In the genomic region with DNA sequence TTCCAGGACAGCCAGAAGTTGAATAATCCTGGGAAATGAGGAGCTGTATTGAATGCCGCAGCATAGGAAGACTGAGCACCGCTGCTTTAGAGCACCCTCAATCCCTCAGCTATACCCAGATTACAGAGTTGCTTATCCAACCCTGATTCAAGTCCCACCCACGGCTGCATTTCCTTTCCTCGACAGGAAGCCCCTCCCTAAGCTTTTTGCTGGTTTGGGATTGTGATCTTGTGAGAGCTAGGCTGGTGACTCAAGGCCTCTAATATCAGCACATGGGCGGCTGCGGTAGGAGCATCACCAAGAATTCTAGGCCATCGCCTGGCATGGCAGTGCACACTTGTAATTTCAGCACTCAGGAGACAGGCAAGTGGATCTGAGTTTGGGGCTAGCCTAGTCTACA, we compare ENCODE assay signal across 13 mouse cellular contexts. TPM values are rescaled to one million over a fixed set of nuclear protein-coding genes. Genes with fewer than 3 reads are reported as not detected.
DNase-seq lines count a peak whose midpoint lies in the region; ATAC-seq and TF ChIP-seq lines count a peak whose summit lies in the region.
"Had no signal": no experiment of that assay in that cellular context is flagged by ENCODE, and none has a peak within 500 bp of the region (broad histone marks: within the 10 kb centered on the region; RNA-seq: fewer than 3 reads in every experiment).

No protein-coding gene starts in this region.

- no peak for ATAC-seq in lung, postnatal 0 days
- ATAC-seq in hindbrain, embryonic 16.5 days, result no peak
- ATAC-seq: Patski had no signal

- in situ Hi-C loops in ES-E14 (cut with MboI; ENCODE audit: low sequenced_read_pairs in 2 of 2, unreplicated experiment in 2 of 2), result no loop called here

- peak overlapping the region in 1 of 2 experiments; percentile 47; a peak in 2 of 4 replicates for H3K4me3 ChIP-seq in ES-E14 (ENCODE audit: insufficient read depth in 1 of 2, low read depth in 1 of 2, low read length in 2 of 2, poor library complexity in 1 of 2, severe bottlenecking in 1 of 2)
- no peak overlapping the region for H3K4me3 ChIP-seq in lung, postnatal 0 days (ENCODE audit: low read depth, low read length)
- no peak overlapping the region for H3K4me3 ChIP-seq in hindbrain, embryonic 16.5 days (ENCODE audit: low read length)
- H3K4me3 ChIP-seq: heart, embryonic 13.5 days had no signal

- peak overlapping the region; percentile 51; the same call in 1 of the 2 replicates for H3K27ac ChIP-seq in ES-E14 (ENCODE audit: insufficient read depth, low read depth, low read length, poor library complexity, severe bottlenecking)
- H3K27ac ChIP-seq in lung, postnatal 0 days (ENCODE audit: low read length), result peak overlapping the region; percentile 35; the same call in 1 of the 2 replicates
- H3K27ac ChIP-seq in hindbrain, embryonic 16.5 days (ENCODE audit: low read depth, low read length), result no peak overlapping the region
- H3K27ac ChIP-seq: heart, embryonic 13.5 days had no signal

- TF ChIP-seq EP300 in lung, postnatal 0 days (IDR thresholded peaks at IDR 0.05), result peak; percentile 64

- 67% methylated on average over 7 of the region's 7 CpGs for WGBS in lung, postnatal 0 days
- WGBS in hindbrain, embryonic 16.5 days, result 91% methylated on average over 7 of the region's 7 CpGs

- DNase-seq in adrenal gland, adult 2 months, result peak; percentile 52
- DNase-seq in adrenal gland, postnatal 10 days, result no peak
- DNase-seq in kidney, adult 11 months, result peak; percentile 58
- no peak for DNase-seq in kidney, adult 9 months
- DNase-seq in ES-E14 (ENCODE audit: low read depth, low spot score), result no peak
- peak; percentile 48 for DNase-seq in lung, postnatal 0 days (ENCODE audit: low spot score)
- no peak for DNase-seq in layer of hippocampus, adult 8-10 months (ENCODE audit: low spot score in 2 of 2)
- DNase-seq: right cerebral cortex, postnatal 14 days; thymus, postnatal 25 days had no signal

- no peak overlapping the region for H3K4me2 ChIP-seq in lung, postnatal 0 days (replicated peaks; ENCODE audit: low read depth, low read length)
- H3K4me2 ChIP-seq in hindbrain, embryonic 16.5 days (ENCODE audit: low read length), result no peak overlapping the region
- H3K4me2 ChIP-seq: heart, embryonic 13.5 days had no signal

- TF ChIP-seq CTCF in lung, postnatal 0 days (IDR thresholded peaks at IDR 0.05), result no peak

- H3K4me1 ChIP-seq in ES-E14 (ENCODE audit: control insufficient read depth in 2 of 2, insufficient read depth in 2 of 2, low read length in 2 of 2, poor library complexity in 1 of 2), result peaks cover 2 to 18% of the 10 kb centered on the region in 2 experiments; a peak in 3 of 4 replicates
- H3K4me1 ChIP-seq in lung, postnatal 0 days (ENCODE audit: insufficient read depth, low read depth, low read length), result peaks cover 19% of the 10 kb centered on the region; the same call in 1 of the 2 replicates
- peaks cover 13% of the 10 kb centered on the region for H3K4me1 ChIP-seq in hindbrain, embryonic 16.5 days (ENCODE audit: control insufficient read depth, insufficient read depth, low read depth, low read length)

- H3K9me3 ChIP-seq in ES-E14 (ENCODE audit: control insufficient read depth, insufficient read depth, low read depth, low read length), result no peaks in the 10 kb centered on the region
- H3K9me3 ChIP-seq in lung, postnatal 0 days (ENCODE audit: low read length), result no peaks in the 10 kb centered on the region
- H3K9me3 ChIP-seq in hindbrain, embryonic 16.5 days (ENCODE audit: control insufficient read depth, low read length), result no peaks in the 10 kb centered on the region
- H3K9me3 ChIP-seq: heart, embryonic 13.5 days had no signal

- peaks cover 12% of the 10 kb centered on the region for H3K36me3 ChIP-seq in ES-E14 (ENCODE audit: control insufficient read depth, insufficient read depth, low read length, poor library complexity, severe bottlenecking)
- H3K36me3 ChIP-seq in lung, postnatal 0 days (ENCODE audit: insufficient read depth, low read length), result peaks cover 20% of the 10 kb centered on the region; the same call in 1 of the 2 replicates
- 0 out of 2 replicates have a peak, but pooled peaks cover 6% of the 10 kb centered on the region for H3K36me3 ChIP-seq in hindbrain, embryonic 16.5 days (ENCODE audit: control insufficient read depth, insufficient read depth, low read length)

- H3K9ac ChIP-seq in ES-E14 (ENCODE audit: insufficient read depth, low read depth, low read length, poor library complexity, severe bottlenecking), result peak overlapping the region; percentile 76
- H3K9ac ChIP-seq in lung, postnatal 0 days (replicated peaks; ENCODE audit: low read depth), result no peak overlapping the region
- no peak overlapping the region for H3K9ac ChIP-seq in hindbrain, embryonic 16.5 days (ENCODE audit: low read depth, low read length)
- H3K9ac ChIP-seq: heart, embryonic 13.5 days had no signal

- no peaks in the 10 kb centered on the region for H3K27me3 ChIP-seq in lung, postnatal 0 days (replicated peaks; ENCODE audit: insufficient read depth, low read length)
- H3K27me3 ChIP-seq in hindbrain, embryonic 16.5 days (replicated peaks; ENCODE audit: control insufficient read depth, insufficient read depth, low read length), result no peaks in the 10 kb centered on the region
- H3K27me3 ChIP-seq: heart, embryonic 13.5 days; Patski had no signal

TF ChIP-seq in ES-E14, 5 proteins besides CTCF, POLR2A, EP300 and RAD21:
- no peak for TF ChIP-seq ZC3H11A (IDR thresholded peaks at IDR 0.05; ENCODE audit: borderline replicate concordance, low read depth, low read length)
- no peak for TF ChIP-seq HCFC1 (IDR thresholded peaks at IDR 0.05; ENCODE audit: borderline replicate concordance, insufficient read depth, low read length)

RNA-seq across cellular contexts. Expression of a gene that starts 4.6 kb away (rescaled TPM):
- 10 to 100 TPM; 26.3 to 31.1 TPM for total RNA-seq in adrenal gland, adult 2 months (2021)
- 14.1 and 15.4 TPM in 2 replicates for polyA plus RNA-seq in adrenal gland, adult 2 months (2012; rRNA removed)
- total RNA-seq in adrenal gland, postnatal 10 days (2021), result 10 to 100 TPM; 22.2 to 27.9 TPM
- total RNA-seq in ES-E14 (2012; rRNA removed), result 26.4 and 29.5 TPM in 2 replicates
- 11.6 and 14.5 TPM in 2 replicates for polyA plus RNA-seq in lung, postnatal 0 days (2015; fragmentation: Nextera tagmentation; extraction: Ambion mirVana)
- polyA plus RNA-seq in hindbrain, embryonic 16.5 days (2015; fragmentation: Nextera tagmentation; extraction: Ambion mirVana), result 77.6 and 79.9 TPM in 2 replicates
- total RNA-seq in layer of hippocampus, adult 8-10 months (2022), result 10 to 100 TPM; 19.2 to 22.4 (median 21.0) TPM

RNA-seq across cellular contexts. Expression of a gene that starts 5.4 kb away (rescaled TPM):
- 100 to 1,000 TPM; 131 to 139 TPM for total RNA-seq in adrenal gland, adult 2 months (2021)
- 209 and 296 TPM in 2 replicates for polyA plus RNA-seq in adrenal gland, adult 2 months (2012; rRNA removed)
- total RNA-seq in adrenal gland, postnatal 10 days (2021), result 10 to 100 TPM; 71.2 to 78.1 TPM
- total RNA-seq in ES-E14 (2012; rRNA removed), result 48.8 and 54.5 TPM in 2 replicates
- polyA plus RNA-seq in lung, postnatal 0 days (2015; fragmentation: Nextera tagmentation; extraction: Ambion mirVana), result 65.8 and 68.0 TPM in 2 replicates
- 35.8 and 36.3 TPM in 2 replicates for polyA plus RNA-seq in hindbrain, embryonic 16.5 days (2015; fragmentation: Nextera tagmentation; extraction: Ambion mirVana)
- 10 to 100 TPM; 20.7 to 28.4 (median 23.9) TPM for total RNA-seq in layer of hippocampus, adult 8-10 months (2022)

RNA-seq across cellular contexts. Expression of a gene that starts 20.5 kb away (rescaled TPM):
- 1 to 10 TPM; 1.2 to 2.5 TPM for total RNA-seq in adrenal gland, adult 2 months (2021)
- 0.88 and 1.3 TPM in 2 replicates for polyA plus RNA-seq in adrenal gland, adult 2 months (2012; rRNA removed)
- 1 to 10 TPM; 1.1 to 1.3 TPM for total RNA-seq in adrenal gland, postnatal 10 days (2021)
- total RNA-seq in ES-E14 (2012; rRNA removed), result 0.58 and 1.1 TPM in 2 replicates
- 1.4 and 1.6 TPM in 2 replicates for polyA plus RNA-seq in lung, postnatal 0 days (2015; fragmentation: Nextera tagmentation; extraction: Ambion mirVana)
- polyA plus RNA-seq in hindbrain, embryonic 16.5 days (2015; fragmentation: Nextera tagmentation; extraction: Ambion mirVana), result 0.35 TPM in 2 replicates
- total RNA-seq in layer of hippocampus, adult 8-10 months (2022), result 1 to 10 TPM in 2 of 4 experiments, under 1 TPM in 2; 0.85 to 1.4 (median 1.2) TPM

RNA-seq across cellular contexts. Expression of a gene that starts 28.1 kb away (rescaled TPM):
- total RNA-seq in adrenal gland, adult 2 months (2021), result 100 to 1,000 TPM; 224 to 263 TPM
- 78.7 and 99.1 TPM in 2 replicates for polyA plus RNA-seq in adrenal gland, adult 2 months (2012; rRNA removed)
- total RNA-seq in adrenal gland, postnatal 10 days (2021), result 100 to 1,000 TPM; 138 to 147 TPM
- total RNA-seq in ES-E14 (2012; rRNA removed), result 87.6 and 101 TPM in 2 replicates
- polyA plus RNA-seq in lung, postnatal 0 days (2015; fragmentation: Nextera tagmentation; extraction: Ambion mirVana), result 291 and 299 TPM in 2 replicates
- polyA plus RNA-seq in hindbrain, embryonic 16.5 days (2015; fragmentation: Nextera tagmentation; extraction: Ambion mirVana), result 97.4 and 102 TPM in 2 replicates
- total RNA-seq in layer of hippocampus, adult 8-10 months (2022), result 10 to 100 TPM; 49.1 to 65.7 (median 61.2) TPM

RNA-seq across cellular contexts. Expression of a gene that starts 35.5 kb away (rescaled TPM):
- total RNA-seq in adrenal gland, adult 2 months (2021), result not detected
- polyA plus RNA-seq in adrenal gland, adult 2 months (2012; rRNA removed), result not detected in 2 replicates
- under 1 TPM in 1 of 2 experiments, not detected in 1; 0.42 TPM for total RNA-seq in adrenal gland, postnatal 10 days (2021)
- total RNA-seq in ES-E14 (2012; rRNA removed), result 6.7 and 16.0 TPM in 2 replicates
- polyA plus RNA-seq in lung, postnatal 0 days (2015; fragmentation: Nextera tagmentation; extraction: Ambion mirVana), result 2.5 and 2.8 TPM in 2 replicates
- 0.20 TPM in 1 of 2 replicates, not detected in the other for polyA plus RNA-seq in hindbrain, embryonic 16.5 days (2015; fragmentation: Nextera tagmentation; extraction: Ambion mirVana)
- total RNA-seq in layer of hippocampus, adult 8-10 months (2022), result under 1 TPM in 3 of 4 experiments, not detected in 1; 0.43 to 0.95 (median 0.63) TPM
- total RNA-seq: midbrain, postnatal 0 days had no signal
- polyA plus RNA-seq: midbrain, postnatal 0 days had no signal

Comparison
In these comparisons a context has a peak if more than half of its experiments do, and no peak if none do; other contexts are left out.
1. DNase-seq: peak in adrenal gland, adult 2 months (single experiment), kidney, adult 11 months (single experiment) and lung, postnatal 0 days (single experiment); none in adrenal gland, postnatal 10 days (single experiment), kidney, adult 9 months (single experiment), ES-E14 (single experiment) and layer of hippocampus, adult 8-10 months (0 of 2).